Mouse (Mus musculus) embryonic fibroblast, embryonic 13.5 days (primary cell): Measurements from ENCODE around the gene Mthfd1l. TPM values are rescaled to one million over a fixed set of nuclear protein-coding genes. Genes with fewer than 3 reads are reported as not detected.
A peak's percentile ranks its signal among the peaks of the same experiment; 100 is the strongest.

Source experiments
- H3K27ac ChIP-seq: 2 replicates; pipeline ENCODE4 v1.5.1; 2012; ENCODE audit warnings: low read length, control low read depth, inconsistent platforms; ENCODE audit not compliant: insufficient read depth
- H3K4me1 ChIP-seq: 2 replicates; pipeline ENCODE4 v1.6.1; 2011; ENCODE audit warnings: low read length; ENCODE audit not compliant: control insufficient read depth, insufficient read depth
- H3K4me3 ChIP-seq: 2 replicates; pipeline ENCODE4 v1.5.1; 2011; ENCODE audit warnings: mild to moderate bottlenecking, control low read depth, low read length; ENCODE audit not compliant: insufficient read depth
- CTCF ChIP-seq: IDR thresholded peaks from 2 replicates; pipeline ENCODE4 v1.5.1; 2011; ENCODE audit warnings: mild to moderate bottlenecking, control low read depth, low read length, moderate library complexity, borderline replicate concordance; ENCODE audit not compliant: insufficient read depth
- POLR2A ChIP-seq: IDR thresholded peaks from 2 replicates; pipeline ENCODE4 v1.6.1; 2011; ENCODE audit warnings: low read depth, mild to moderate bottlenecking, control low read depth, low read length, moderate library complexity
- polyA plus RNA-seq: library from polyadenylated mRNA; stranded (reverse); fragments of >200 nt; gene quantifications from 2 replicates; pipeline ENCODE4 v1.2.4, GENCODE M21; 2011; ENCODE audit warnings: low read depth; ENCODE audit not compliant: missing spikeins, insufficient read length

Mthfd1l gene
- polyA plus RNA-seq, 1 experiment: 30.8 TPM

GRCm38 (mm10) chr10:4146947-4147346 is 174.0 kb downstream of the Mthfd1l start:
- no peak for TF ChIP-seq CTCF
- no peak for TF ChIP-seq POLR2A
- no peak overlapping the region for H3K4me3 ChIP-seq

GRCm38 (mm10) chr10:4151159-4151558 is 178.2 kb downstream of the Mthfd1l start:
- TF ChIP-seq CTCF: no peak
- no peak for TF ChIP-seq POLR2A
- Histone ChIP-seq H3K4me1 (peaks cover 5% of the 10 kb centered on the region), H3K4me3 (no peak overlapping the region)

More at GRCm38 (mm10) chr10:4146947-4147346, 174.0 kb downstream of the Mthfd1l start:
- no peak overlapping the region for H3K27ac ChIP-seq
- H3K4me1 ChIP-seq: no peaks in the 10 kb centered on the region; the same call in 1 of the 2 replicates

GRCm38 (mm10) chr10:4151862-4152776 is 179.2 kb downstream of the Mthfd1l start:
- no peak overlapping the region for H3K4me3 ChIP-seq
- TF ChIP-seq CTCF (no peak), POLR2A (no peak)
- H3K4me1 ChIP-seq: peaks cover 5% of the 10 kb centered on the region
- H3K27ac ChIP-seq: peak overlapping the region; percentile 23; the same call in 1 of the 2 replicates

More at GRCm38 (mm10) chr10:4151159-4151558, 178.2 kb downstream of the Mthfd1l start:
- no peak overlapping the region for H3K27ac ChIP-seq

- Histone ChIP-seq H3K4me1 (peaks cover 5% of the 10 kb centered on the region), H3K27ac (peak overlapping the region; percentile 23), H3K4me3 (no peak overlapping the region)
- no peak for TF ChIP-seq CTCF
- no peak for TF ChIP-seq POLR2A
Observed at GRCm38 (mm10) chr10:4153031-4153430, 180.1 kb downstream of the Mthfd1l start.

GRCm38 (mm10) chr10:4154035-4154434 is 181.1 kb downstream of the Mthfd1l start:
- TF ChIP-seq POLR2A (no peak), CTCF (no peak)
- 0 out of 2 replicates have a peak overlapping the region, but pooled peaks have one; percentile 29 for H3K27ac ChIP-seq
- H3K4me3 ChIP-seq: no peak overlapping the region

GRCm38 (mm10) chr10:4155521-4155920 is 182.6 kb downstream of the Mthfd1l start:
- Histone ChIP-seq H3K27ac (peak overlapping the region; percentile 91), H3K4me3 (no peak overlapping the region), H3K4me1 (peaks cover 5% of the 10 kb centered on the region)
- TF ChIP-seq POLR2A (no peak), CTCF (no peak)

More at GRCm38 (mm10) chr10:4154035-4154434, 181.1 kb downstream of the Mthfd1l start:
- peaks cover 5% of the 10 kb centered on the region for H3K4me1 ChIP-seq

- no peak for TF ChIP-seq POLR2A
- no peak for TF ChIP-seq CTCF
- Histone ChIP-seq H3K4me3 (no peak overlapping the region), H3K4me1 (no peaks in the 10 kb centered on the region), H3K27ac (no peak overlapping the region)
Observed at GRCm38 (mm10) chr10:4158533-4158932, 185.6 kb downstream of the Mthfd1l start.

GRCm38 (mm10) chr10:4159541-4160090 is 186.7 kb downstream of the Mthfd1l start:
- Histone ChIP-seq H3K27ac (no peak overlapping the region), H3K4me1 (no peaks in the 10 kb centered on the region), H3K4me3 (no peak overlapping the region)
- TF ChIP-seq POLR2A (no peak), CTCF (no peak)

- no peak for TF ChIP-seq CTCF
- no peak for TF ChIP-seq POLR2A
- Histone ChIP-seq H3K4me3 (no peak overlapping the region), H3K27ac (no peak overlapping the region), H3K4me1 (no peaks in the 10 kb centered on the region)
Observed at GRCm38 (mm10) chr10:4160242-4160785, 187.4 kb downstream of the Mthfd1l start.

GRCm38 (mm10) chr10:4162049-4162448 is 189.1 kb downstream of the Mthfd1l start:
- TF ChIP-seq POLR2A: no peak
- TF ChIP-seq CTCF: no peak
- Histone ChIP-seq H3K4me1 (no peaks in the 10 kb centered on the region), H3K27ac (no peak overlapping the region), H3K4me3 (no peak overlapping the region)
